Mouse (Mus musculus): ENCODE measurements around the gene Camk1d. TPM values are rescaled to one million over a fixed set of nuclear protein-coding genes. Genes with fewer than 3 reads are reported as not detected.
A peak's percentile ranks its signal among the peaks of the same experiment; 100 is the strongest.
"Not testable (repeated sequence)": the region's sequence is repeated elsewhere in the genome, so short reads cannot be mapped to it uniquely, and the experiment has no call there.

Camk1d gene
- polyA plus RNA-seq, 1 experiment from 2014 or later: 6.5 TPM

DNA sequence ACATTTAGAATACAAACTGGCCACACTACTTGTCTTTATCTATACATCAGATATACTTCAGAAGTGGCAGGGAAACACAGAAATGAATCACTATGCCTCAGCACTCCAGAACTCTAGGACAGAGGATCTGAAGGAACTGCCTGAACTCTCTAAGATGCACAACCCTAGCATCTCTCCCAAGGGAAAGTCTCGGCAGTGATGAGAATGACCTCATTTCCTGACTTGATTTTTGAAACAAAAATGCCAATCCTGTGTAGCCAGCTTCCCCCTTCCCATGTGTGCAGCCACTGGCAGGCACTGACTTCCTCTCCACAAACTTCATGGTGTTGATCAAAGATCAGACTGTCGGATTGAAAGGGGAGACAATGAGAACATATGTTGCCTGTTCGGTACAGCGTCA lies 134.9 kb downstream of the Camk1d start:
- H3K4me2 ChIP-seq (replicated peaks): no peak overlapping the region
- no peaks in the 10 kb centered on the region for H3K9me3 ChIP-seq
- no peaks in the 10 kb centered on the region for H3K27me3 ChIP-seq
- no peak overlapping the region for H3K27ac ChIP-seq (replicated peaks)
- peaks cover 15% of the 10 kb centered on the region for H3K4me1 ChIP-seq
- no peaks in the 10 kb centered on the region for H3K36me3 ChIP-seq
- no peak for ATAC-seq (replicated peaks)
- no peak overlapping the region for H3K4me3 ChIP-seq
- no peak overlapping the region for H3K9ac ChIP-seq (replicated peaks)
- 63% methylated on average over 4 of the region's 4 CpGs for WGBS

DNA sequence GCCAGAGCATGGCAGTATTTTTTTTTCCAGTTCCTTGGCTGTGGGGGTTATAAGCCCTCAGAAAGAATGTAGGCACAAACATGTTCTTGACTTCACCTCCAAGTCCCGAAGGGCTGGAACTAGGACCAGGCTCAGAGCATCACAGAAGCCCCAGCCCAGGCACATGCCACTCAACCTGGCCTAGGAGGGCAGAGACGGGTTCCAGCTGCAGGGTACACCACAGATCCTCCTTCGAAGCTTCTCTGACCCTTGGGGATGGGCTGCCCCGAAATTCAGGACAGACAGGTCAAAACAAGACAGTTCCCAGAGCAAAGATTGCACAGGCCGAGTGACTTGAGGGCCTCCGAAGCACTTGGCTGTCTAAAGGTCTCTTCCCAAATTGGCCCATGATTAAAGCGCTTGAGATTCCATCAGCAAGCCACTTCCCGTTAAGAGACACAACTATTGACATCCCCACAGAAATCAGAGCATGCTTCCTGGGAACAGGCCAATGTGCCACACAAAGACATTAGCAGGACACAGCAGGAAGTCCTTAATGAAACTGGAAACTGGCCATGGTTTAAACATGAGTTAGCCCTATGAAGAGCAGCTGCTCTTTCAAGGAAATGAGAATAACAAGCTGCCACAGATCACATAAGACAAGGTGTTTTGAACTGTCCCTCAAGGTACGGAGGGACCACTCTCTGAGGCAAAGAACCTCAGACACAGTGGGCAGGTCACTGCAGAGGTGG lies 136.8 kb downstream of the Camk1d start:
- Histone ChIP-seq H3K27me3 (no peaks in the 10 kb centered on the region), H3K4me1 (peaks cover 18% of the 10 kb centered on the region), H3K9me3 (no peaks in the 10 kb centered on the region), H3K27ac (replicated peaks) (no peak overlapping the region), H3K9ac (replicated peaks) (no peak overlapping the region), H3K4me2 (replicated peaks) (no peak overlapping the region), H3K36me3 (no peaks in the 10 kb centered on the region), H3K4me3 (no peak overlapping the region)
- ATAC-seq (replicated peaks): peak; percentile 55
- 45% methylated on average over 9 of the region's 9 CpGs for WGBS

DNA sequence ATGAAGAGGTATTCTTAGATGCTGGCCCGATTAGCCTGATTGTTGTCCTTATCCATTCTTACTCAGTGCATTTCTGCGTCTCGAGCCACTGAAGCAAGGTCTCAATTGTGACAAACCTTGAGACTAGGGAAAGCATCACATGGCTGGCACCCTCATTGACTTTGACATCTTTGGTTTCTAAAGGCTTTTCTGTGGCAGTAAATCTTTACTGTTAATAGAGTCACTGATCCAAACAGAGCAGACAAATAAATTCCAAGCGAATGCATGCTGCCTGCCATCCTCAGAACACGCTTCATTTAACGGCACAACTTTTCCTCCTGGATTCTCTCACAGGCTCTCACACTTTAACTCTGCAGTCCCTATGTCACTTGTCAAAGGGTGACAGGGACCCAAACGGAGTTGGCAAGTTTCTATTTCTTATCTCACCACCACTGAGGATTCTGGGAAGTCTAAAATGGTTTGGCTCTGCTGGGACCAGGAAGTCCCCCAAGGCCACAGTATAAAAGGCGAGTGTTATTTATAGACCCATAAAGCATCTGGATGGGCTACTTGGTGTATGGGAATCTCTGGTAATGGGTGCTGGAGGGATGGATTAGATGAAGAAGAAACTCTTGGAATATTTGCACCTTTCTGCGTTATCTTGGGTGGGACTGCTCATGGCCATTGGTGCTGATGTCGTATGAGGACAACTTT lies 141.9 kb downstream of the Camk1d start:
- H3K27me3 ChIP-seq: no peaks in the 10 kb centered on the region
- no peaks in the 10 kb centered on the region for H3K36me3 ChIP-seq
- H3K4me2 ChIP-seq (replicated peaks): no peak overlapping the region
- no peak for ATAC-seq (replicated peaks)
- H3K9ac ChIP-seq (replicated peaks): no peak overlapping the region
- no peak overlapping the region for H3K27ac ChIP-seq (replicated peaks)
- peaks cover 24% of the 10 kb centered on the region for H3K4me1 ChIP-seq
- H3K9me3 ChIP-seq: no peaks in the 10 kb centered on the region
- WGBS: 57% methylated on average over 10 of the region's 10 CpGs
- H3K4me3 ChIP-seq: no peak overlapping the region

DNA sequence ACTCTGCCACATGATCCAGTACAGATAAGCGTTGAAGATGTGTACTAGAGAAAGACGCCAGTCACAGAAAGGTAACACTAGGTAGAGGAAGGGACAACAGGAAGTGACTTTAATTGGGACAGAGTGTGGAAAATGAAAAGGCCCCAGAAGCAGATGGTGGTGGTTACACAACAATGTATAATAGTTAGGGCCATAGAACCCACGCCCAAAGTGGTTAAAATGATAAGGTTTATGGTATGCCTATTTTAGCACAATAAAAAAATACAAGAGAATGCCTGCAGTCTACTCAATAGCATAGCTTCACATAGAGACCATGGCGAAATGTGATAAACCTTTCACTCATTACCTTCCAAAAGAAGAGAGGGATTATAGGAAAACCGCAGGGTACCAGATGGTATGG lies 147.7 kb downstream of the Camk1d start:
- H3K27me3 ChIP-seq: no peaks in the 10 kb centered on the region
- H3K27ac ChIP-seq (replicated peaks): no peak overlapping the region
- no peak overlapping the region for H3K4me3 ChIP-seq
- no peak overlapping the region for H3K4me2 ChIP-seq (replicated peaks)
- WGBS: 95% methylated on average over 5 of the region's 5 CpGs
- no peaks in the 10 kb centered on the region for H3K36me3 ChIP-seq
- H3K9me3 ChIP-seq: no peaks in the 10 kb centered on the region
- ATAC-seq (replicated peaks): no peak
- H3K4me1 ChIP-seq: peaks cover 11% of the 10 kb centered on the region
- H3K9ac ChIP-seq (replicated peaks): no peak overlapping the region

DNA sequence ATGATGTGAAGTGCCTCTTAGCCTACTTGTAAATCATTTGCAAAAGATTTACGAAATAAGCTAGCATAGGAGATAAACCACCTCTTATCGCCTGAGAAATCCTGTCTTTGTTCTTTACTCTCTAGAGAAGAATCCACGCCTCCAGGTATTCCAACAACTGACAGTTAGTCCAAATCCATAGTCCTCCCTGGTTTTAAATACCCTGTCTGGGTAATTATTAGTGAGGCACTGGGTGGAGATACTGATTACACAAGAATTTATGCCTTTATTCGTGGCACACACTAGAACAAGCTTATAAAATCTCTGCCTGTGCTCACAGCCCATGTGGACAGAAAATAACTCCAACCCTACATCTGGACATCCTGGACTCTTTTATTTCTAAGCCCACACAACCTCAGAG lies 150.6 kb downstream of the Camk1d start:
- Histone ChIP-seq H3K4me1 (no peaks in the 10 kb centered on the region), H3K9me3 (no peaks in the 10 kb centered on the region), H3K27me3 (no peaks in the 10 kb centered on the region), H3K4me3 (no peak overlapping the region), H3K27ac (replicated peaks) (no peak overlapping the region), H3K36me3 (no peaks in the 10 kb centered on the region), H3K4me2 (replicated peaks) (no peak overlapping the region), H3K9ac (replicated peaks) (no peak overlapping the region)
- WGBS: 84% methylated on average over 4 of the region's 4 CpGs
- ATAC-seq (replicated peaks): no peak

DNA sequence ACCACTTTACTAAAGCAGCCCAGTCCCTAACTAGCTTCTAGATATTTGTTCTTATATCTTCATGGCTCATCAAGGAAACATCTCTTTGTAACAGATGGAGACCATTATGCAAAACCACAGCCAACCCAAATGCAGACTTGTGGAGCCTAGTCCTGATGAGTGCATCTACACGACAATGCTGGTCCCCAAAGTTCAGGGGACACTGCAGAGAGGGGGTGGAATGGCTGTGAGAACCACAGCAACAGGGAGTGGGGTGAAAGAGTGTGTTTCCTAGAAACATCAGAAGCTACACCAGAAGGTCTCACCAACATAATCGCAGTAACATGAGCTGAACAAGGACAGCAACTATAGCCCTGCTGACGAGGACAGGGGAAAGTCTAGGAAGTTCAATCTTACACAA lies 152.9 kb downstream of the Camk1d start:
- no peak overlapping the region for H3K9ac ChIP-seq (replicated peaks)
- H3K36me3 ChIP-seq: no peaks in the 10 kb centered on the region
- no peaks in the 10 kb centered on the region for H3K9me3 ChIP-seq
- 93% methylated on average over 3 of the region's 3 CpGs for WGBS
- no peak overlapping the region for H3K4me3 ChIP-seq
- H3K27ac ChIP-seq (replicated peaks): no peak overlapping the region
- no peaks in the 10 kb centered on the region for H3K27me3 ChIP-seq
- H3K4me2 ChIP-seq (replicated peaks): no peak overlapping the region
- no peaks in the 10 kb centered on the region for H3K4me1 ChIP-seq
- no peak for ATAC-seq (replicated peaks)

DNA sequence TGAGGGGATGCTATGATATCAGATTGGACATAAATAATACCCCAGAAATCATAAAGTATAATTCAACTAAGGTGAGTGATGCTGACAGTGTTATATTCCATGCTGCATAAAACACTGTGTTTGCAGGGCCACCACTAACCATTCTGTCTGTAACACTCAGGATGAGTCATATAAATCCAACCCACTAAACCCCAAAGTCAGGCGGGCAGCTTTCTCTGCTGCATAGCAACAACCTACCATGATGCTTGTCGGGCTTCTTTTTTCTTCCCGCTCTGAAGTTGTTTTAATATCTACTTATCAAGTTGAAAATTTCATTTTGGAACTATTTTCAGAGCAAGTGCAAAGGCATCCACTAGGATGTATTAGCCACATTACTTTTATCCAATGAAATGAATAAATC lies 161.1 kb downstream of the Camk1d start:
- no peak overlapping the region for H3K4me2 ChIP-seq (replicated peaks)
- no peak overlapping the region for H3K9ac ChIP-seq (replicated peaks)
- no peaks in the 10 kb centered on the region for H3K4me1 ChIP-seq
- H3K4me3 ChIP-seq: no peak overlapping the region
- H3K9me3 ChIP-seq: no peaks in the 10 kb centered on the region
- no peaks in the 10 kb centered on the region for H3K27me3 ChIP-seq
- no peak for ATAC-seq (replicated peaks)
- H3K27ac ChIP-seq (replicated peaks): no peak overlapping the region
- over 99% methylated on average over 3 of the region's 3 CpGs for WGBS
- no peaks in the 10 kb centered on the region for H3K36me3 ChIP-seq

DNA sequence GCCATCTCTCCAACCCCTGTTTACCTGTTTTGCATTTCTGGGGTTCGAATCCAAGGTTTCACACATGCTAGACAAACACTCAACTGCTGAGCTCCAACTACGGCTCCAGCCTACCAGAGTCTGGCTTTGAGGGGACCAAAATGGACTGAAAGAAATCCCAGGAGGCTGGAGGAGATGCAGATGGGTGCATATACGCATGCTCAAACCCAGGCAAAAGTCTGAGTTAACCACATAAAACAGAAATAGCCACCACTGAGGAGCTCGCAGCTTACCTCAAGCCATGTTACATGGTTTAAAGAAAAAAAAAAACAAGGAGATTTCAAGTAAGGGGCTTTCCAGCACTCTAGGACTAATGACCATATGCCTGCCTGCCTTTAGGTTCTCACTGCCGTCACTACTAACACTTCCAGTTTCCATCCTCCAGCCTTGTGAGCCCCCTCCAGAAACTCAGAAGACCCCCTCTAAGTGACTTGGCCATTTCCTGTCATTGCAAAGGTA lies 162.5 kb downstream of the Camk1d start:
- no peaks in the 10 kb centered on the region for H3K4me1 ChIP-seq
- no peaks in the 10 kb centered on the region for H3K27me3 ChIP-seq
- no peak overlapping the region for H3K4me2 ChIP-seq (replicated peaks)
- no peaks in the 10 kb centered on the region for H3K36me3 ChIP-seq
- WGBS: 94% methylated on average over 5 of the region's 5 CpGs
- no peak overlapping the region for H3K27ac ChIP-seq (replicated peaks)
- ATAC-seq (replicated peaks): no peak
- H3K9ac ChIP-seq (replicated peaks): no peak overlapping the region
- H3K4me3 ChIP-seq: no peak overlapping the region
- no peaks in the 10 kb centered on the region for H3K9me3 ChIP-seq

DNA sequence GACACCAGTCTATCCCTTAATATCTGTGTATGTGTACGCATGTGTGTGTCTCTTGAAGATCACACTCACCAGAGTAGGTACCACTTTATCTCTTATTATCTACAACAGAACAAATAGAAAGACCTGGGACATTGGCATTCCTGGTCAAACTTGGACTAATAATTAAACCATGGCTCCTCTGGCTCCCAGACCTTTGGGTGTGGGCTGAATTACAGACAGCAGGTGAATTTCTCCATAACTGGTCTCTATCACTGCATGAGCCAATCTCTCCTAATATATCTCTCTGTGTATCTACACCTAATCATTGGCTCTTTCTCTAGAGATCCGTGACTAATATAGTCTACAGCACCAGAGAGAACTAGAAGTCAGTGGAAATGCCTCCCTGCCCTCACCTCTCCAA lies 165.0 kb downstream of the Camk1d start:
- Histone ChIP-seq H3K27ac (replicated peaks) (no peak overlapping the region), H3K9ac (replicated peaks) (no peak overlapping the region), H3K4me2 (replicated peaks) (no peak overlapping the region), H3K4me1 (no peaks in the 10 kb centered on the region), H3K36me3 (no peaks in the 10 kb centered on the region), H3K27me3 (no peaks in the 10 kb centered on the region), H3K9me3 (no peaks in the 10 kb centered on the region), H3K4me3 (no peak overlapping the region)
- no peak for ATAC-seq (replicated peaks)
- 98% methylated on average over 2 of the region's 2 CpGs for WGBS

DNA sequence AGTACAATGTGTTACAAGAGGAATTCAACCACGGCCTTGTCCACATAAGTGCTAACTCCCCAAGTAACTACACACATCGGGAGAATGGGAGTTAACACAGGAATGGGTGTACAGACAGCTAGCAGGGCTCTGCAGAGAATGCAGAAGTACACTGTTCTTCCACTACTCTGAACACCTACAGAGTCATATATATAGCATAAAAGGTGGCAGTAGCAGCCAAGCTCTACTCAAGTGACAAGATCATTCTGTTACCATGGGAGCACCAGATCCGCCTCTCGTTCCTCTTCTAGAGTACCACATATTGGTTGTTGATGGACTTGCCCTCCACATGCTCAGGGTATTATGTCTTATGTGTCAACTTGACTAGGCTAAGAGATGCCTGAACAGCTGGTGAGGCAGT lies 165.4 kb downstream of the Camk1d start:
- Histone ChIP-seq H3K4me2 (replicated peaks) (no peak overlapping the region), H3K36me3 (no peaks in the 10 kb centered on the region), H3K9me3 (no peaks in the 10 kb centered on the region), H3K9ac (replicated peaks) (no peak overlapping the region), H3K27me3 (no peaks in the 10 kb centered on the region), H3K27ac (replicated peaks) (no peak overlapping the region), H3K4me3 (no peak overlapping the region), H3K4me1 (no peaks in the 10 kb centered on the region)
- ATAC-seq (replicated peaks): no peak
- 96% methylated on average over 4 of the region's 4 CpGs for WGBS

DNA sequence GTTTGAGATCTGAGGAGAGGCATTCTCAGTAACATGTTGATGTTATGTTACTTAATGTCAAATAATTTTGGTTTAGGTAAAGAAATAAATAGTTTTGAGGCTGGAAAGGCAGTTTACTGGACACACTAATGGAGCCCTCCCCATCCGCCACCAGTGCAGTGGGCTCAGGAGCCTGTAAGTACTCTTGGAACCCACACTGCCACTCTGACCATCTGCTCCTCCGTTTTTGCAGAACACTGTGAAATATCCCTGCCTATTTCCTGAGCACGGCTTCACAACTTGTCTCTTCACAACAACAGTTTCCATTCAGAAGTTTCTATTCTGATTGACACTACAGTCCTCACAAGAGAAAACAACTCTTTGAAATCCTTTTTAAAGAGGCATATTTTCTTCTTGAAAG lies 173.4 kb downstream of the Camk1d start:
- Histone ChIP-seq H3K9ac (replicated peaks) (no peak overlapping the region), H3K9me3 (no peaks in the 10 kb centered on the region), H3K27me3 (no peaks in the 10 kb centered on the region), H3K27ac (replicated peaks) (no peak overlapping the region), H3K4me2 (replicated peaks) (no peak overlapping the region), H3K36me3 (no peaks in the 10 kb centered on the region), H3K4me1 (no peaks in the 10 kb centered on the region), H3K4me3 (no peak overlapping the region)
- no peak for ATAC-seq (replicated peaks)
- WGBS: 44% methylated on average over 3 of the region's 3 CpGs

DNA sequence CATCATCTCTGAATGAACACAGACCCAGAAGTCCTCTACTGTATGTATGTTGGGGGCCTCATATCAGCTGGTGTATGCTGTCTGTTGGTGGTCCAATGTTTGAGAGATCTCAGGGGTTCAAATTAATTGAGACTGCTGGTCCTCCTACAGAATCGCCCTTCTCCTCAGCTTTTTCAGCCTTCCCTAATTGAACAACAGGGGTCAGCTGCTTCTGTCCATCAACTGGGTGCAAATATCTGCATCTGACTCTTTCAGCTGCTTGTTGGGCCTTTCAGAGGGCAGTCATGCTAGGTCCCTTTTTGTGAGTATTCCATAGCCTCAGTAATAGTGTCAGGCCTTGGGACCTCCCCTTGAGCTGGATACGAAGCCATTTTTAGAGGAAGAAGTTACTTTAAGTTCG lies 174.4 kb downstream of the Camk1d start:
- not testable (repeated sequence) for H3K27me3 ChIP-seq; ATAC-seq (replicated peaks); H3K4me2 ChIP-seq (replicated peaks); H3K27ac ChIP-seq (replicated peaks); H3K4me1 ChIP-seq; H3K9ac ChIP-seq (replicated peaks); H3K4me3 ChIP-seq; H3K9me3 ChIP-seq; H3K36me3 ChIP-seq
- WGBS: 71% methylated on average over 3 of the region's 3 CpGs

DNA sequence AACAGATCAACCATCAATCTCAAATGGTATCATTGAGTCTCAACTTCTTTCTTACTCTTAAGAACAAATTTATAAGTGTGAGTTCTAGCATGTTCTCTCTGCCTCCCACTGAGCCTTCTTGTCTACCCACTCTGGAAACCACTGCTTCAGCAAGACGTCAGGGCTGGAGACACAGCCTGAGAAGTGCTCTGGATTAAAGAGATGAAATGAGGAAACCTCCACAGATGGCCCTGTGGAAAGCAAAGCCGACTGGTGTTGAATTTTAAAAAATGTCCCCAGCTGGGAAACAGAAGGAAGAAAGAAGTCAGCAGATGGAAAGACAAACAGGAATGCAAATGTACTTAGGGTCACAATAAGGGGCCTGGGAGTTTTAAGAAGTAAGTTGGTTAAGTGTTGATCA lies 180.4 kb downstream of the Camk1d start:
- no peak overlapping the region for H3K9ac ChIP-seq (replicated peaks)
- no peak overlapping the region for H3K27ac ChIP-seq (replicated peaks)
- no peak overlapping the region for H3K4me2 ChIP-seq (replicated peaks)
- H3K36me3 ChIP-seq: no peaks in the 10 kb centered on the region
- H3K9me3 ChIP-seq: no peaks in the 10 kb centered on the region
- H3K4me3 ChIP-seq: no peak overlapping the region
- no peaks in the 10 kb centered on the region for H3K4me1 ChIP-seq
- H3K27me3 ChIP-seq: no peaks in the 10 kb centered on the region
- 36% methylated on average over 2 of the region's 2 CpGs for WGBS
- ATAC-seq (replicated peaks): no peak

All from forebrain, embryonic 15.5 days (tissue).